Mouse (Mus musculus) limb, embryonic 13.5 days (tissue): ENCODE data around the gene Tctex1d4. TPM values are rescaled to one million over a fixed set of nuclear protein-coding genes. Genes with fewer than 3 reads are reported as not detected.

Source experiments
- ATAC-seq: fragments of 200-750 bp; cut with Nextera tagmentation; 2 replicates; pipeline ENCODE4 v1.8.0; 2017; ENCODE audit warnings: low read depth, moderate number of reproducible peaks, moderate TSS enrichment; ENCODE audit not compliant: low FRiP score
- H3K27ac ChIP-seq: fragments of 300-500 bp; sonication (generic); 2 replicates; pipeline ENCODE4 v1.5.1; 2015; ENCODE audit warnings: inconsistent platforms, mild to moderate bottlenecking, moderate library complexity
- H3K27me3 ChIP-seq: fragments of 300-500 bp; sonication (generic); 2 replicates; pipeline ENCODE4 v1.6.1; 2015; ENCODE audit warnings: mild to moderate bottlenecking, inconsistent platforms
- H3K36me3 ChIP-seq: fragments of 300-500 bp; sonication (generic); 2 replicates; pipeline ENCODE4 v1.6.1; 2015; ENCODE audit warnings: inconsistent platforms, mild to moderate bottlenecking, moderate library complexity
- H3K4me1 ChIP-seq: fragments of 300-500 bp; sonication (generic); 2 replicates; pipeline ENCODE4 v1.6.1; 2015; ENCODE audit warnings: inconsistent platforms
- H3K4me2 ChIP-seq: fragments of 300-500 bp; sonication (generic); replicated peaks from 2 replicates; pipeline ENCODE4 v1.6.1; 2015; ENCODE audit warnings: inconsistent platforms, mild to moderate bottlenecking, moderate library complexity
- H3K4me3 ChIP-seq: fragments of 300-500 bp; sonication (generic); 2 replicates; pipeline ENCODE4 v1.5.1; 2015; ENCODE audit warnings: moderate library complexity, mild to moderate bottlenecking, inconsistent platforms
- H3K9ac ChIP-seq: fragments of 300-500 bp; sonication (generic); 2 replicates; pipeline ENCODE4 v1.6.1; 2015; ENCODE audit warnings: mild to moderate bottlenecking, inconsistent platforms
- H3K9me3 ChIP-seq: fragments of 300-500 bp; sonication (generic); 2 replicates; pipeline ENCODE4 v1.6.1; 2016; ENCODE audit warnings: inconsistent platforms
- WGBS: fragments of 180-500 bp; shearing (Covaris S2); methylation state at CpG from one replicate; pipeline ENCODE4 v1.1.7; 2015; 5-methylcytosine and 5-hydroxymethylcytosine counted together
- polyA plus RNA-seq: library from polyadenylated mRNA; unstranded; fragments of >200 nt; fragmentation: Nextera tagmentation; extraction: Ambion mirVana; gene quantifications from 2 replicates; pipeline ENCODE4 v1.2.1, GENCODE M21; 2015

Gene Tctex1d4
- polyA plus RNA-seq, 1 experiment from 2014 or later, result not detected

DNA sequence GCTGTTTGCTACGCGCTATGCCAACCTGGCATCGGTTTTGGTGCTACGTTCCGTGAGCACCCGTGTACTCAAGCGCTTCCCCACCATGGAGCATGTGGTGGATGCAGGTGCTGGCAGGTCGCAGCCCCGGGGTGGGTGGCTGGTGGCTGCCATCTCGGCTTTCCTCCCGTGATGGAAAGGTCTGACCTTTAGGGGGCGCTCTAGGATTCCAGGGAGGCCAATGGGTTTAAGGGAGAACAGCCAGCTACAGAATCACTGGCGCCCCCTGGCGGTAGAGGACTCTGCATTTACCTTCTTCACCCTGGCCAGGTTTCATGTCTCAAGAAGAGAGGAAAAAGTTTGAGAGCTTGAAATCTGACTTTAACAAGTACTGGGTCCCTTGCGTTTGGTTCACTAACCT, 19.6 kb downstream of the Tctex1d4 start:
- no peak overlapping the region for H3K9ac ChIP-seq
- H3K4me2 ChIP-seq, result no peak overlapping the region
- 31% methylated on average over 15 of the region's 15 CpGs for WGBS
- H3K27me3 ChIP-seq, result no peaks in the 10 kb centered on the region
- ATAC-seq, result no peak
- peaks cover 31% of the 10 kb centered on the region for H3K36me3 ChIP-seq
- no peaks in the 10 kb centered on the region for H3K4me1 ChIP-seq
- no peaks in the 10 kb centered on the region for H3K9me3 ChIP-seq
- H3K4me3 ChIP-seq, result no peak overlapping the region
- no peak overlapping the region for H3K27ac ChIP-seq

DNA sequence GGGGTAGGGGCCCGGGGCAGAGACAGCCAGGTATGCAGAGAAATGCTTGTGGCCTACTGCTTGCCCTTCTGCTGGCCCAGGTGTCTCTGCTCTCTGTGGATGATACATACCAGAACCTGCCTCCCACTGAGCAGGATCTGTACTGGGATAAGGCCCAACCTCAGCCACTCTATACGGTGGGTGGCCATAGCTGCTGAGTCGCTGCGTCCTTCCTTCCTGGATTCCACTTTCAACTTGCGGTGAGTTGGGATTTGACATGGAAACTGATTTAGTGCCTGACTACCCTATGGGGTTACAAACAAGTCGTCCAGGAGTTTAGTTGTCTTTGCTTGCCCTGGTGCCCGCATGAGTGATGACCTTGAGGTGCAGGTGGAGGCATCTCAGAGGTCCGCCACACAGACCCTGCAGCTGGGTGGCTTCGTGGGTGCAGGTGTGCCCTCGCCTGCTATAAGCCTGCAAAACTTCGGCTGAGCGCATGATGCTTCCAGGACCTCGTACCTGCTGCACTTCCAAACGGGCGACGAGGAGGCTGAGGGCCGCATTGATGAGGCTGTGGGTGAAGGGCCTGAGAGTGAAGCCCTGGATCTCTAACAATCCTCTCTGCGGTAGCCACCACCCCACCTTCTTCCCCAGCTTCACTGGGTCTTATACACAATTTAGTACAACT, 21.6 kb downstream of the Tctex1d4 start:
- H3K27me3 ChIP-seq, result no peaks in the 10 kb centered on the region
- H3K4me1 ChIP-seq, result peaks cover 7% of the 10 kb centered on the region; the same call in 1 of the 2 replicates
- 79% methylated on average over 18 of the region's 18 CpGs for WGBS
- H3K9ac ChIP-seq, result no peak overlapping the region
- H3K36me3 ChIP-seq, result peaks cover 49% of the 10 kb centered on the region
- no peaks in the 10 kb centered on the region for H3K9me3 ChIP-seq
- no peak overlapping the region for H3K27ac ChIP-seq
- no peak for ATAC-seq
- no peak overlapping the region for H3K4me3 ChIP-seq
- H3K4me2 ChIP-seq, result no peak overlapping the region

DNA sequence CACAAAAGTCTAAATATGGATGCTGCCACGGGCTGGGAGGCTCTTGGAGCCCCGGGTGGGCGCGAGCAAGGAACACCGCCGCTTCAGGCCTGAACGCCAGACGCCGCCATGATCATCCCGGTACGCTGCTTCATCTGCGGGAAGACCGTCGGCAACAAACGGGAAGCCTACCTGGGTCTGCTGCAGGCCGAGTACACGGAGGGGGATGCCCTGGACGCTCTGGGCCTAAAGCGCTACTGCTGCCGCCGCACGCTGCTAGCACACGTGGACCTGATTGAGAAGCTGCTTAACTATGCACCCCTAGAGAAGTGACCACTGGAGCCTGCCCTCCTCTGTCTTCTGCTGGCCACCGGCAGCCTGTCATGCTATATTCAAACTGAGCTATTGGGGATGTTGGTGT, 22.2 kb downstream of the Tctex1d4 start:
- Histone ChIP-seq H3K4me2 (no peak overlapping the region), H3K9me3 (no peaks in the 10 kb centered on the region), H3K9ac (no peak overlapping the region), H3K27me3 (no peaks in the 10 kb centered on the region), H3K4me3 (no peak overlapping the region), H3K4me1 (peaks cover 13% of the 10 kb centered on the region), H3K36me3 (peaks cover 55% of the 10 kb centered on the region), H3K27ac (no peak overlapping the region)
- 68% methylated on average over 24 of the region's 24 CpGs for WGBS
- ATAC-seq, result no peak

DNA sequence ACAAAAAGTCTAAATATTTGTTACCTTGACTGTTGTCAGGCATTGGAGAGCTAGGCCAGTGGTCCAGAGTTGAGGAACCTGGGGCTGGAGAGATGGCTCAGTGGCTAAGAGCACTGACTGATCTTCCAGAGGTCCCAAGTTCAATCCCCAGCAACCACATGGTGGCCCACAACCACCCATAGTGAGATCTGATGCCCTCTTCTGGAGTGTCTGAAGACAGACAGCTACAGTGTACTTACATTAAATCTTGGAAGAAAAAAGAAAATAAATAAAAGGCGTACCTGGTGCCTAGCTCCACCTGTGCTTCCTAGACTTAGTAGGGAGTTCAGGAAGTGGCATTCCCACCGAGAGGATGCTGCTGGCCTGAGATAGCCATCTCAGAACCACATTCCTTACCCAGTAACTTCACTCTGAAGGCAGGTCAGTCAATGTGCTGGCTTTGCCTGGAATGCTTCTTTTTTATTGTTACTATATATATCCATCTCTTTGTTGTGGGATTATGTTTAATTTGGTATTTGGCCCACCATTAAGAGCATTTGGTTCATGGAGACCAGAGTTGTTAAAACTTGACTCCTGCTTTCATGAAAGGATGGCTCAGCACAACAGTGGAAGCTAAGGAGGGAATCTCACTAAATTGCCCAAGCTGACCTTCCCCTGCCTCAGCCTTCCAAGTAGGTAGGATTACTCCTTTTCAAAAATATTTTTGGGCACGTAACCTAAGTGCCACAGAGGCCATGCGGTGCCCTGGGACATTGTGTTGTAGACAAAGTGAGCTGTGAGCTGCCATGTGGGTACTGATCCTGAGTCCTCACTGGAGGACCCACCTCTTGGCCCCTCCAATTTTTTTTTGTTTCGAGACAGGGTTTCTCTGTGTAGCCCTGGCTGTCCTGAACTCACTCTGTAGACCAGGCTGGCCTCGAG, 23.0 kb downstream of the Tctex1d4 start:
- WGBS, result 70% methylated on average over 6 of the region's 6 CpGs
- Histone ChIP-seq H3K27ac (peak overlapping the region; percentile 28; the same call in 1 of the 2 replicates), H3K4me1 (peaks cover 21% of the 10 kb centered on the region), H3K9me3 (no peaks in the 10 kb centered on the region), H3K9ac (no peak overlapping the region), H3K27me3 (no peaks in the 10 kb centered on the region), H3K36me3 (peaks cover 63% of the 10 kb centered on the region), H3K4me3 (no peak overlapping the region), H3K4me2 (no peak overlapping the region)
- ATAC-seq, result no peak

DNA sequence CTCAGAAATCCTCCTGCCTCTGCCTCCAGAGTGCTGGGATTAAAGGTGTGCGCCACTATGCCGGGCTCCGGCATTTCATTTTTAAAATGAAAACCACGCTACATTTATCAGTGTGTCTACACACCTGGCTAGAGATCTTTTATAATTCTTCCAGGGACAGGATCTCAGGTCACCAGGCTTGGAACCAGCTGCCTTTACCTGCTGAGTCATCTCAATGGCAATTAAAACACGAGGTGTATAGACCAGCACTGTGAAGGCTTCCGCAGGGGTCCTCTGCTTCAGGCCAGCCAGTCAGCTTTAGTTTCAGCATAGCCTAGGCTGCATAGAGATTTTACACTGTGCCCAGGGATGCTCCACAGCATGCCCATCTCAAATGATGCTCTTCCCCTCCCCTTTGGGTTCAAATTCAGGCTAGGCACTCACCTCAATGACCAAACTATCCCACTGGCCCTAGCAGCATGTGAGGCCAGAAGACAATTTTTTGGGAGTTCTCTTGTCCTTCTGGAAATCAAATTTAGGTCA, 23.7 kb downstream of the Tctex1d4 start:
- Histone ChIP-seq H3K4me1 (peaks cover 25% of the 10 kb centered on the region), H3K27me3 (no peaks in the 10 kb centered on the region), H3K9me3 (no peaks in the 10 kb centered on the region), H3K4me2 (no peak overlapping the region), H3K27ac (peak overlapping the region; percentile 28; the same call in 1 of the 2 replicates), H3K36me3 (peaks cover 64% of the 10 kb centered on the region), H3K4me3 (no peak overlapping the region), H3K9ac (no peak overlapping the region)
- no peak for ATAC-seq
- 87% methylated on average over 6 of the region's 6 CpGs for WGBS

DNA sequence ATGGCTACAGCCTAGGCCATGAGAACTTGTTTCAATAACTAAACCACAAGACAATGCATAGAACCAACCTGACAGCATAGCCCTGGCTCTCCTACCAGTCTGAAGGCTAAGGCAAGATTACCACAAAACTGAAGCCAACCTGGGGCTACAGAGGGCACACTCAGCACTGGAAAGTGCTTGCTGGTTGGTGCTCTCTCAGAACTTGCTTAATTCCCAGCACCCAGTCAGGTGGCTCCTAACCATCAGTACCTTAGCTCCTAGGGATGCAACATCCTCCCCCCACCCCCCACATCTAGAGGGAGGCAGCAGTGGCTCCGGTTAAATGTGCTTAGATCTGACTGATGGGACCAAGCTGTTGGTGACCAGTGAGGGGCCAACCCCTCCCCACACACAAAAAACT, 24.8 kb downstream of the Tctex1d4 start:
- 75% methylated on average over 1 of the region's 1 CpGs for WGBS
- peaks cover 64% of the 10 kb centered on the region for H3K36me3 ChIP-seq

DNA sequence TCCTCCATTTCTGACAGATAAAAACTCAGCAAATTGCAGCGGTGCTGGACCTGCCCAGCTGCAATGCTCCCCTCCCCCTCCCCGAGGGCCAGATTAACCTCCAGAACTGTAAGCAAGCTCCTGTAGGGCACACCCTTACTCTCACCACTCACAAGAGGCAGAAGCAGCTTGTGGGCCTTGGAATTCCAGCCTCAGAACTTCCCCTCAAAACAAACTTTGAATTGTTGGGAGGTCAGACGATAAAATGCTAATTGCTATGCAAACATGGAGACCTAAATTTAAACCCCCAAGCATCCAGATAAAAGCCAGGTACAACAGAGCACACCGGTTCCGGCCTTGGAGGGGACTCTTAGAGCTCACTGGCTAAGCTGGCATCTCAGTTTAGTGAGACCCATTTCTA, 26.1 kb downstream of the Tctex1d4 start:
- Histone ChIP-seq H3K9ac (0 out of 2 replicates have a peak overlapping the region, but pooled peaks have one; percentile 99), H3K9me3 (no peaks in the 10 kb centered on the region)

More for the DNA sequence above, 24.8 kb downstream of the Tctex1d4 start:
- Histone ChIP-seq H3K4me2 (no peak overlapping the region), H3K4me3 (no peak overlapping the region), H3K9me3 (no peaks in the 10 kb centered on the region), H3K9ac (no peak overlapping the region), H3K4me1 (peaks cover 25% of the 10 kb centered on the region), H3K27ac (no peak overlapping the region), H3K27me3 (no peaks in the 10 kb centered on the region)
- no peak for ATAC-seq

DNA sequence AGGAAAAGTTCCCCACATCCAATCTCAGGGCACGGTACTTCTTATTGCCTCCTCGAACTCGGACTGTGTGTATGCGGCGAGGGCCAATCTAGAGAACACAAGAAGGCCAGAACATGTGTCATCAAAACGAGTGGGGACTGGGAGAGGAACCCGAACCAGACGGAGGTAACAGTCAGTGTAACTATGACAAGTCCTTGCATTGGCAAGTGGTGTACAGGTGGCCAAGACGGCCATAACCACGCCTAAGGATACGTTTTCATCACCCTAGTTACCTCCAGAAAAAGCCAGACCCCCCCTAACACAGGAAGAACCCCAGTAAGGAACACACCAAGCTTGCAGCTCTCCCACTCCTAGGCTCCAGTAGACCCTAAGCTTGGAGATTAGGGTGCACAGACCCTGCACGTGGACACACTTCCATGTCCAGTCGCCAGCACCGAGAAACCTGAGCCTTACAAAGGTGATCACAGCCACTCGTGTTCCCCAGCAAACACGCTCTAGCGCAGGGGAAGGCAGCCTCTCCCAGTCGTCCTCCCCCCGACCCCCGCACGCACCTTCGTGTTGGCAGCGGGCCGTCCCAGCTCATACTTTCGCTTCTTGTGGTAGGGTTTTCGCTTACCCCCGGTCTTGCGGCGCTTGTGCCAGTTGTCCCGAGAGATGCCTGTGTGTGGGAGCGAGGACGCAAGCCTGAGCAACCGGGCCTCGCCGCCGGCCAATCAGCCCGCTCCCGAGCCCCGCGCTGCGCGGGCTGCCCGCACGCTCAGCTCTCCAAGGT, 28.6 kb downstream of the Tctex1d4 start:
- ATAC-seq, result peak; percentile 20
- H3K9me3 ChIP-seq, result no peaks in the 10 kb centered on the region
- peak overlapping the region; percentile 86 for H3K4me2 ChIP-seq
- H3K27me3 ChIP-seq, result no peaks in the 10 kb centered on the region
- H3K4me3 ChIP-seq, result peak overlapping the region; percentile 76
- H3K27ac ChIP-seq, result peak overlapping the region; percentile 93
- peaks cover 57% of the 10 kb centered on the region for H3K36me3 ChIP-seq
- WGBS, result 2% methylated on average over 44 of the region's 44 CpGs
- H3K4me1 ChIP-seq, result peaks cover 25% of the 10 kb centered on the region
- H3K9ac ChIP-seq, result peak overlapping the region; percentile 99

More for the DNA sequence above, 26.1 kb downstream of the Tctex1d4 start:
- Histone ChIP-seq H3K4me1 (peaks cover 25% of the 10 kb centered on the region), H3K27ac (no peak overlapping the region), H3K4me2 (no peak overlapping the region), H3K4me3 (no peak overlapping the region), H3K36me3 (peaks cover 64% of the 10 kb centered on the region), H3K27me3 (no peaks in the 10 kb centered on the region)
- no peak for ATAC-seq
- 87% methylated on average over 5 of the region's 5 CpGs for WGBS

DNA sequence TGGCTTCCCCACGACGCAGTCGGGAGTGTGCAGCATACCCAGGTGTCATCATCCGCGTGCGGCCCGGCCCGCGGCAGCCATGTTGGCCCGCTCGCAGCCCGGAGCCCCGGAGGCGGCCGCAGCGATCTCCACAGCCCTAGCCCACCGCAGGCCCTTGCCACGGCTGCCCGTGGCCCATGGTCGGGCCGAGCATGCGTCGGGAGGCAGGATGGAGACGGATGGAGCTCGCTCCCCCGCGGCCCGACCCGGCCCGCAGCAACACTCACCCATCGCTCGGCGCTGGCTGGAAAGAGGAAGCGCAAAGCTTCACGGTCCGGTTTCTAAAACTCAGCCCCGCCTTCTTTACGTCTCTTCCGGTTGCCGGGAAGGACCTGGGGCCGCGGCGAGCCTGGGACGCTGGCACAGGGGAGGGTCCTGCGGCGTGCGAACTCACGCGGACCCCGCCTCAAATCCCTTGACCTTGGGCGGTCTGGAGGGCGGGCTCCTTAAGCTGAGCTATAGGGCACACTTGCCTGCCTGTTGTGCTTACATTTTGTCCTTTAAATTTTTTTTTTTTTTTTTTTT, 29.3 kb downstream of the Tctex1d4 start, which contains the start of gene Rps8:
Gene Rps8, minus strand, starts transcription at position 452 of the 564 bp plus-strand sequence.
- Histone ChIP-seq H3K27ac (peak within 1 kb of the TSS; percentile 93), H3K9ac (peak within 1 kb of the TSS; percentile 99), H3K4me1 (peaks cover 25% of the 10 kb centered on the region), H3K36me3 (peaks cover 56% of the 10 kb centered on the region), H3K4me2 (peak within 1 kb of the TSS; percentile 86), H3K4me3 (peak within 1 kb of the TSS; percentile 76), H3K27me3 (no peaks in the 10 kb centered on the region), H3K9me3 (no peaks in the 10 kb centered on the region)
- 0% methylated on average over 40 of the region's 52 CpGs for WGBS
- peak; percentile 94 for ATAC-seq

DNA sequence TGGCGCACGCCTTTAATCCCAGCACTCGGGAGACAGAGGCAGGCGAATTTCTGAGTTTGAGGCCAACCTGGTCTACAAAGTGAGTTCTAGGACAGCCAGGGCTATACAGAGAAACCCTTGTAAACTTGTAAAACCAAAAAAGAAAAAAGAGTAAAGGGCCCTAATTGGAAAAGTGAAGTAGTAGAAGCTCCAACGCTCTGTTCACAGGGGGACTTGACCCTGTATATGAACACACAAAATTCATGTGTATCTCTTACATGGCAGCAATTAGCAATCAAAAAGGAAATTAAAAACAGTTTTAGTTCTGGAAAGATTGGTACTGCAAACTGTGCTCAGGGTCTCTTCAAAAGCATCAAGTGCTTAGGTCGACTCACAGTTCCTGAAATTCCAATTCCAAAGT, 29.8 kb downstream of the Tctex1d4 start:
- no peaks in the 10 kb centered on the region for H3K27me3 ChIP-seq
- H3K4me3 ChIP-seq, result peak overlapping the region; percentile 76
- H3K9ac ChIP-seq, result no peak overlapping the region; the same call in 1 of the 2 replicates
- H3K4me1 ChIP-seq, result peaks cover 25% of the 10 kb centered on the region
- H3K27ac ChIP-seq, result no peak overlapping the region; the same call in 1 of the 2 replicates
- WGBS, result 33% methylated on average over 6 of the region's 6 CpGs
- H3K36me3 ChIP-seq, result peaks cover 56% of the 10 kb centered on the region
- peak overlapping the region; percentile 86 for H3K4me2 ChIP-seq
- no peak for ATAC-seq
- no peaks in the 10 kb centered on the region for H3K9me3 ChIP-seq

DNA sequence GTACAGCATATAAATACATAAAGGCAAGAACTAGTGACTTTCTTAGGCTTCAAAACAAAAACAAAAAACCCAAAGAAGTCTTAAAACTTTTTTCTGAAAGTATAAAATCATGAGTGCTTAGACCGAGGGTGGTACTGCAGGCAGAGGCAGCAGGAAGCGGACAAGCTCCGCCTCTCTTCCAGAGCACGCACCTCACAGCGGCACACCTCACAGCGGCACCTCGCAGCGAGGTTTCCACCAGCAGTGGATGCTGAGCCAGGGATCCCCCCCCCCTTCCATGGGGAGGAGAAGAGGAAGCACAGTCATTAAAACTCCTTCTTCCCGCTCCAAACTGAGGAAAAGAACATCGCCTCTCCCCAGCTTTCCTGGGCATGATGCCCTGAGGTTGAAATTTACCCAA, 33.1 kb downstream of the Tctex1d4 start:
- peak overlapping the region; percentile 43; the same call in 1 of the 2 replicates for H3K9ac ChIP-seq
- no peak overlapping the region for H3K27ac ChIP-seq
- WGBS, result 75% methylated on average over 10 of the region's 10 CpGs
- H3K36me3 ChIP-seq, result peaks cover 56% of the 10 kb centered on the region
- no peak overlapping the region for H3K4me3 ChIP-seq
- no peak overlapping the region for H3K4me2 ChIP-seq
- H3K9me3 ChIP-seq, result no peaks in the 10 kb centered on the region
- peaks cover 4% of the 10 kb centered on the region; the same call in 1 of the 2 replicates for H3K4me1 ChIP-seq
- no peaks in the 10 kb centered on the region for H3K27me3 ChIP-seq
- no peak for ATAC-seq
